Mouse (Mus musculus): Measurements from ENCODE around the gene Zranb3. TPM values are rescaled to one million over a fixed set of nuclear protein-coding genes. Genes with fewer than 3 reads are reported as not detected.

Zranb3 gene
- polyA plus RNA-seq, 1 experiment from 2014 or later: 12.9 TPM

DNA sequence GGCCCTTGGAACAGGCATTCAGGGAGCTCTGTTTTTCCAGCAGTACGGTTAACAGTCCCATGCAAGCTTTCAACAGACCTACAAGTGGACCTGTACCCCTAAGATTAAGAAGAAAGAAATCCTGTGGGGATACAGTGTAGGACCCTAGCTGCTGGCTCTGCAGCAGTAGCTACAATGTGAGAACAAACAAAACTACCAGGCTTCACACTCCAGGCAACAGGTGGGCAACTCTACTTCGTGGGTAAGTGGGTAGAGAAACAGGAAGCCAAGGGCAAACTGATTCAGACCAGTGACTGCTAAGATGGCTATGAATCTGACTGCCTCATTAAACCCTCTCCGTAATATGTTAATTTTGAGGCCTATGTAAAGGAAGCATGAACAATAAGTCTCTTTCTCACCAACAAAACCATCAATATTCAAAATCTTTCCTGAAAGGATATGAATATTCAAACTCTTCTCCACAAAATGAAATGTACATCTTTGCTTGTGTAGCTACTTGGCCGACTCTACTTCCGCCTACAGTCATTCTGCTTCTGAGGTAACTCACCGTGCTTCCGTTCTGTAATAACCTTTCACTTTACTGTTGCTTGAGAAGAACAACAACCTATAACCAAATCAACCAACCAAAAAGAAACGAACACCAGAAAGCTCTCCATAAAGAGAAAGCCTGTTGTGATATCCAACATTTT lies 25.9 kb downstream of the Zranb3 start:
- DNase-seq: no peak
- Histone ChIP-seq H3K9me3 (ENCODE audit: low read depth, low read length) (no peaks in the 10 kb centered on the region), H3K4me2 (no peak overlapping the region), H3K27me3 (ENCODE audit: insufficient read depth, low read length) (no peaks in the 10 kb centered on the region), H3K4me3 (ENCODE audit: low read depth, low read length) (no peak overlapping the region), H3K27ac (ENCODE audit: low read depth) (no peak overlapping the region), H3K9ac (no peak overlapping the region), H3K36me3 (ENCODE audit: insufficient read depth) (0 out of 2 replicates have a peak, but pooled peaks cover 2% of the 10 kb centered on the region), H3K4me1 (ENCODE audit: insufficient read depth) (no peaks in the 10 kb centered on the region)
- ATAC-seq (ENCODE audit: insufficient read depth): no peak
- no peak for TF ChIP-seq CTCF (IDR thresholded peaks at IDR 0.05; ENCODE audit: low read depth)
- 93% methylated on average over 8 of the region's 8 CpGs for WGBS

DNA sequence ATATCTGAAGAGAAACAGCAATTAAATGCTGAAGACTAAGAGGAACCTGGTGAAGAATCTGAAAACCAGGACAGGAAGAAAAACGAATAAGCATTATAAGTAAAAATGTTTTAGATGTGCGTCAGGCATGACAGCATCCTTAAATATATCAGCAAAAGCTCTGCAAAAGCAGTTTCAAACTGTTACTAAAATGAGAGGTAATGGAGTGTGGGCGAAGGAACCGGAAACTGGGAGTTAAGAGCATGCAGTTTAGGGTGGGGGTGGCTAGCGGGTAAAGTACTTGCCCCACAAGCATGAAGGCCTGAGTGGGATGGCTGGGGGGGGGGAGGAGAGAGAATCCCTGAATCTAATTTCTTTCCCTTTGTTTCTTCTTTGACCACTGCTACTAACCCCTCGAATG lies 29.8 kb downstream of the Zranb3 start:
- Histone ChIP-seq H3K4me2 (no peak overlapping the region), H3K27ac (ENCODE audit: low read depth) (no peak overlapping the region), H3K27me3 (ENCODE audit: insufficient read depth, low read length) (no peaks in the 10 kb centered on the region), H3K36me3 (ENCODE audit: insufficient read depth) (no peaks in the 10 kb centered on the region), H3K9ac (no peak overlapping the region), H3K4me1 (ENCODE audit: insufficient read depth) (no peaks in the 10 kb centered on the region), H3K4me3 (ENCODE audit: low read depth, low read length) (no peak overlapping the region), H3K9me3 (ENCODE audit: low read depth, low read length) (no peaks in the 10 kb centered on the region)
- 93% methylated on average over 6 of the region's 6 CpGs for WGBS
- no peak for TF ChIP-seq CTCF (IDR thresholded peaks at IDR 0.05; ENCODE audit: low read depth)
- ATAC-seq (ENCODE audit: insufficient read depth) (no peak), DNase-seq (no peak)

DNA sequence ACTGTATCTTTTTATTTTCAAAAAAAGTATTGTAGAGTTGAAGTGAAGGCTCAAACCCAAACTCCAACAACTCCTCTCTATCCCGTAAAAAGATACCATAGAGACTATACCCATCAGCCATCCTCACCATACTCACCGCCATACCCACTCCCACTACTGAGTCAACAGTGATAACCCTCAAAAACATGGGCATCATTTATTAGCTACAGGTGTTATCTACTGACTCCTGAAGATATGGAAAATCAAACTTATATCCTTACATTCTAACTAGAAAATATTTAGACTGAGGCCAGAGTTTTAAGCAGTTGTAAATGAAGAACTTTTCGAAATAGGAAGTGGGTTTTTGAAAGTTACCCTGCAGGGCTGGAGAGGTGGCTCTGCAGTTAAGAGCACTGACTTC lies 32.8 kb downstream of the Zranb3 start:
- no peak for TF ChIP-seq CTCF (IDR thresholded peaks at IDR 0.05; ENCODE audit: low read depth)
- Histone ChIP-seq H3K27me3 (ENCODE audit: insufficient read depth, low read length) (no peaks in the 10 kb centered on the region), H3K36me3 (ENCODE audit: insufficient read depth) (no peaks in the 10 kb centered on the region), H3K9ac (no peak overlapping the region), H3K4me3 (ENCODE audit: low read depth, low read length) (no peak overlapping the region), H3K27ac (ENCODE audit: low read depth) (no peak overlapping the region), H3K4me2 (no peak overlapping the region), H3K4me1 (ENCODE audit: insufficient read depth) (no peaks in the 10 kb centered on the region), H3K9me3 (ENCODE audit: low read depth, low read length) (no peaks in the 10 kb centered on the region)
- WGBS: 94% methylated on average over 3 of the region's 3 CpGs
- DNase-seq (no peak), ATAC-seq (ENCODE audit: insufficient read depth) (no peak)

DNA sequence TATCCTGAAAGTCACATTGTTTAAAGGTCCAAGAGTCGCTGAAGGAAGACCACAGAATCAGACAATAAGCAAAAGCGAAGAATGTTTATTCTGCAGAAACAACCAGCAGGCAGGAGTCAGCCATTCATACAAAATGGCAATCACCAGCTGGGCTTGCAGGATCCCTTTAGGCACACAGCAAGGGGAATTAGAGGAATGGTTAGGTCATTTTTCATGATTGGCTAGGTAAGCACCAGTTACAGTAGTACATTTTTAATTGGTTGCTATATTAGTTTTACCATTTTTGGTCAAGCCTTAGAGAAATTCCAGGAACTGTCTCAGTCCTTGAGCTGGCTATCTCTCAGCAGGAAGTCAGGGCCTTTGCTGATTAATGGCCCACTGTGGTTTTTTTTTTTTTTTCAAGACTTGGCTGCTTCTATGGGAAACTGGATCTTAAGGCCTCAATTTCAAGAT lies 33.9 kb downstream of the Zranb3 start:
- H3K27ac ChIP-seq (ENCODE audit: low read depth): peak overlapping the region; percentile 26; the same call in 1 of the 2 replicates
- H3K4me3 ChIP-seq (ENCODE audit: low read depth, low read length): no peak overlapping the region
- peak; percentile 58; the same call in 1 of the 2 replicates for ATAC-seq (ENCODE audit: insufficient read depth)
- H3K9ac ChIP-seq: no peak overlapping the region
- H3K4me2 ChIP-seq: no peak overlapping the region
- no peaks in the 10 kb centered on the region for H3K27me3 ChIP-seq (ENCODE audit: insufficient read depth, low read length)
- H3K36me3 ChIP-seq (ENCODE audit: insufficient read depth): no peaks in the 10 kb centered on the region
- no peaks in the 10 kb centered on the region for H3K4me1 ChIP-seq (ENCODE audit: insufficient read depth)
- no peak for TF ChIP-seq CTCF (IDR thresholded peaks at IDR 0.05; ENCODE audit: low read depth)
- DNase-seq: peak; percentile 51
- H3K9me3 ChIP-seq (ENCODE audit: low read depth, low read length): no peaks in the 10 kb centered on the region
- WGBS: 50% methylated on average over 2 of the region's 2 CpGs

DNA sequence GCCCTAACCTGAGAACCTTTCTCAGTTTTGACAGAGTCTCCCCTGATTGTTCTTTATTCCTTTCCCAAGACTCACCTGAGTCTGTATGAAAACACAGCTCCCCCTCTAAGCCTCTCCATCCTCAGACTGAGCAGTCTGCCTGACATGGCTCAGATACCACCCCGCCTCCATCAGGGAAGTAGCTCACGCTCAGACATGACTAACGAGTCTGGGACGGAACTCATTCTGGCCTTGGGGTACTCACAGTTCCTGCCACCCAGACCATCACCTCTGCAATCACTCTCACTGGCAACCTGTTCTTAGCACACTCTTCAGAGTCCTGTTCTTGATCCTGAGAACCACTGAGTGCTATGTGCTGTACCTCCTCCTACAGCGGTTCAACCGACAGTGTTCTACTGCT lies 38.1 kb downstream of the Zranb3 start:
- H3K9me3 ChIP-seq (ENCODE audit: low read depth, low read length): no peaks in the 10 kb centered on the region

DNA sequence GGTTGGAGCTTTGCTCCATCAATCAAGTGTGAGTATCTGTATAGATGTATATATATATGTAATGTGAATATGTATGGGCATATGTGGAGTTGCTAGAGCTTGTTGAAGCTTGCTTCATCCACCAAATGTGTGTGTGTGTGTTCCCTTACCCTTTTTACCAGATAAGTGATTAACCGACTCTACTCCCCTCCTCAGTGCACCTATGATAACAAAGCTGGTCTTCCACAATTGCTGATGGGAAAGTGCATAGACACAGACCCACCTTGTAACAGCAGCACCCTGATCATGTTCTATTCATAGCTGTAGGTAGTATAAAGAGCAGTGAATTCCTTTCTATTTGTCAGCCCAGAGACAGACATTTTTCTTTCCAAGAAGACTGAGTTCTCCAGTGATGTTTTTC lies 40.7 kb downstream of the Zranb3 start:
- DNase-seq (no peak), ATAC-seq (ENCODE audit: insufficient read depth) (no peak)
- H3K27me3 ChIP-seq (ENCODE audit: insufficient read depth, low read length): no peaks in the 10 kb centered on the region
- H3K4me2 ChIP-seq: no peak overlapping the region
- no peak for TF ChIP-seq CTCF (IDR thresholded peaks at IDR 0.05; ENCODE audit: low read depth)
- no peak overlapping the region for H3K27ac ChIP-seq (ENCODE audit: low read depth)
- H3K36me3 ChIP-seq (ENCODE audit: insufficient read depth): no peaks in the 10 kb centered on the region
- no peak overlapping the region for H3K4me3 ChIP-seq (ENCODE audit: low read depth, low read length)
- H3K9ac ChIP-seq: no peak overlapping the region
- no peaks in the 10 kb centered on the region for H3K4me1 ChIP-seq (ENCODE audit: insufficient read depth)
- WGBS: 90% methylated on average over 1 of the region's 1 CpGs
- H3K9me3 ChIP-seq (ENCODE audit: low read depth, low read length): no peaks in the 10 kb centered on the region

More for the DNA sequence above, 38.1 kb downstream of the Zranb3 start:
- no peaks in the 10 kb centered on the region for H3K36me3 ChIP-seq (ENCODE audit: insufficient read depth)
- no peak overlapping the region for H3K9ac ChIP-seq
- H3K4me2 ChIP-seq: no peak overlapping the region
- no peak for TF ChIP-seq CTCF (IDR thresholded peaks at IDR 0.05; ENCODE audit: low read depth)
- no peaks in the 10 kb centered on the region for H3K4me1 ChIP-seq (ENCODE audit: insufficient read depth)
- WGBS: 81% methylated on average over 6 of the region's 6 CpGs
- H3K4me3 ChIP-seq (ENCODE audit: low read depth, low read length): no peak overlapping the region
- no peak for ATAC-seq (ENCODE audit: insufficient read depth)
- no peaks in the 10 kb centered on the region for H3K27me3 ChIP-seq (ENCODE audit: insufficient read depth, low read length)
- no peak overlapping the region for H3K27ac ChIP-seq (ENCODE audit: low read depth)
- no peak for DNase-seq

DNA sequence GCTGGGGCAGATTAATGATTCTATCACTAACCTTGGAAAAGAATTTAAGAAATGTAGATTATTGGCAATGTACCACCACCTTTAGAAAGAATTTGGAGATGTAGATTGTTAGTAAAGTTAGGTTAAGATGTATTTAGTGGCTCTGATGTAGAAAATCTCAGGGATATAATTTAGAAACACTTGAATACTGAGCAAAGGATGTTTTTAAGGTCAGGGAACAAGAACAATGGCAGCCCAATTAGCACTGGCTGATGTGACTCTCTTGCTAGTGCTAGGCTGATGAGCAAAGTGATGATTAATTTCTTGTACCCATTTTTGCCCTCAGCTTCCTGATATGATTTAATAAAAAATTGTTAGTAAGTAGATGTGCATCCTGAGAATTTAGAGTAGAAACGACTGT lies 41.4 kb downstream of the Zranb3 start:
- ATAC-seq (ENCODE audit: insufficient read depth) (no peak), DNase-seq (no peak)
- no peak overlapping the region for H3K4me2 ChIP-seq
- H3K27me3 ChIP-seq (ENCODE audit: insufficient read depth, low read length): no peaks in the 10 kb centered on the region
- no peak overlapping the region for H3K27ac ChIP-seq (ENCODE audit: low read depth)
- H3K36me3 ChIP-seq (ENCODE audit: insufficient read depth): no peaks in the 10 kb centered on the region
- WGBS: 70% methylated on average over 1 of the region's 1 CpGs
- TF ChIP-seq CTCF (IDR thresholded peaks at IDR 0.05; ENCODE audit: low read depth): no peak
- no peaks in the 10 kb centered on the region for H3K4me1 ChIP-seq (ENCODE audit: insufficient read depth)
- no peak overlapping the region for H3K9ac ChIP-seq
- H3K4me3 ChIP-seq (ENCODE audit: low read depth, low read length): no peak overlapping the region
- H3K9me3 ChIP-seq (ENCODE audit: low read depth, low read length): no peaks in the 10 kb centered on the region

Data from lung, embryonic 14.5 days (tissue).